18 mouse cellular contexts compared by ENCODE assay signal in the genomic region with DNA sequence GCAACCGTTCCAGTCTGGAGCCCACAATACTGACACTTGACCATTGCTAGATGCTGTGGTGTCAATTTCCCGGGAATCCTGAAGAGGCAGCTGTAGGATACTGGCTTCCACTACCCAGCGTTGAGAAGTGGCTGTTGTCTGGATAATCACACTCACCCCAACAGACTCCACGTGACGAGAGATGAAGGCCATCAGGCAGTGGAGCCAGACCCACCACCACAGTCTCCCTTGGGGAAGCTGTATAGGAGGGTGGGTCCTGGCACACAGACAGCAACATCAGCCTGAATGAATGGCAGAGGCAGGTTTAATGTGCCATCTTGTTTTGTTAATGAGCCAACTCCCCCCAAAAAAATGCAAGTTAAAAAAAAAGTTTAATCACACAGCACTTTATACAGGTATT. TPM values are rescaled to one million over a fixed set of nuclear protein-coding genes. Genes with fewer than 3 reads are reported as not detected.
"Had no signal": no experiment of that assay in that cellular context is flagged by ENCODE, and none has a peak within 500 bp of the region (broad histone marks: within the 10 kb centered on the region; RNA-seq: fewer than 3 reads in every experiment).

No protein-coding gene starts in this region.

- H3K27ac ChIP-seq: limb, embryonic 13.5 days; neural tube, embryonic 12.5 days; stomach, embryonic 15.5 days had no signal

- H3K4me2 ChIP-seq: limb, embryonic 13.5 days; neural tube, embryonic 12.5 days; stomach, embryonic 15.5 days had no signal

- H3K9ac ChIP-seq: limb, embryonic 13.5 days; neural tube, embryonic 12.5 days; stomach, embryonic 15.5 days had no signal

- H3K9me3 ChIP-seq: limb, embryonic 13.5 days; neural tube, embryonic 12.5 days; stomach, embryonic 15.5 days had no signal

- H3K4me3 ChIP-seq: limb, embryonic 13.5 days; neural tube, embryonic 12.5 days; stomach, embryonic 15.5 days had no signal

- DNase-seq: kidney, adult 18-20 months; kidney, postnatal 14 days; left cerebral cortex, postnatal 4 days; lung, adult 18-20 months; midbrain, embryonic 14.5 days; retina, postnatal 1 day; right cerebral cortex, postnatal 4 days; thymus, postnatal 36 days had no signal

RNA-seq across cellular contexts. Expression of gene Aanat, which starts 48.8 kb away (rescaled TPM):
- total RNA-seq: megakaryocyte-erythroid progenitor cell, adult 5-6 weeks had no signal
- polyA plus RNA-seq: intestine, embryonic 14.5 days; kidney, embryonic 14.5 days; large intestine, adult 2 months; limb, embryonic 13.5 days; lung, embryonic 16.5 days; neural tube, embryonic 12.5 days; spleen, adult 2 months; thymus, postnatal 0 days had no signal
